In genomic region chr3:62215806-62216205, GRCm38 (mm10) we compare ENCODE assay signal across 8 mouse cellular contexts.
DNase-seq lines count a peak whose midpoint lies in the region; ATAC-seq and TF ChIP-seq lines count a peak whose summit lies in the region.

No protein-coding gene starts in this region.

- H3K36me3 ChIP-seq in liver, adult 2 months (ENCODE audit: control insufficient read depth, insufficient read depth, low read length): no peaks in the 10 kb centered on the region
- no peaks in the 10 kb centered on the region for H3K36me3 ChIP-seq in liver, embryonic 12.5 days

- H3K4me1 ChIP-seq in liver, adult 2 months (ENCODE audit: control insufficient read depth, insufficient read depth, low read length): no peaks in the 10 kb centered on the region
- H3K4me1 ChIP-seq in liver, embryonic 12.5 days: no peaks in the 10 kb centered on the region

- H3K9ac ChIP-seq in liver, adult 2 months (ENCODE audit: low read depth, low read length): no peak overlapping the region
- no peak overlapping the region for H3K9ac ChIP-seq in liver, embryonic 12.5 days

- H3K79me2 ChIP-seq in liver, adult 2 months (ENCODE audit: control insufficient read depth, insufficient read depth, low read length): no peaks in the 10 kb centered on the region

- no peak for TF ChIP-seq POLR2A in liver, adult 2 months (IDR thresholded peaks at IDR 0.05; ENCODE audit: extremely low read depth, insufficient read depth, low read length)

- ATAC-seq in liver, embryonic 12.5 days: no peak

- TF ChIP-seq CTCF in liver, adult 2 months (IDR thresholded peaks at IDR 0.05; ENCODE audit: low read depth, low read length): no peak

- DNase-seq in adrenal gland, adult (ENCODE audit: inconsistent age in 2 of 2, low spot score in 1 of 2): peak; percentile 8 to 71
- DNase-seq in adrenal gland, postnatal 4 days (ENCODE audit: low spot score in 2 of 2): no peak
- DNase-seq in liver, adult 2 months (ENCODE audit: extremely low read depth, low read depth, low spot score): peak; percentile 23
- peak; percentile 57 for DNase-seq in heart, postnatal 4 days
- peak; percentile 31 to 83 for DNase-seq in layer of hippocampus, postnatal 25 days (ENCODE audit: extremely low spot score in 1 of 2, low spot score in 1 of 2)
- DNase-seq in retina, adult 2 months (ENCODE audit: low read depth, low spot score): peak; percentile 11
- no peak for DNase-seq in c-Kit-positive CD71-positive TER-119-positive erythroid progenitor cells, embryonic 14.5 days (ENCODE audit: low spot score)

- H3K27me3 ChIP-seq in liver, adult 2 months (ENCODE audit: control insufficient read depth, insufficient read depth, low read length): no peaks in the 10 kb centered on the region
- no peaks in the 10 kb centered on the region for H3K27me3 ChIP-seq in liver, embryonic 12.5 days (replicated peaks)

- H3K9me3 ChIP-seq in liver, embryonic 12.5 days (replicated peaks): 0 out of 2 replicates have a peak, but pooled peaks cover 5% of the 10 kb centered on the region

- H3K4me2 ChIP-seq in liver, embryonic 12.5 days: no peak overlapping the region

- H3K27ac ChIP-seq in liver, adult 2 months (replicated peaks; ENCODE audit: insufficient read depth, low read depth, low read length): no peak overlapping the region
- H3K27ac ChIP-seq in liver, embryonic 12.5 days: no peak overlapping the region

- H3K4me3 ChIP-seq in liver, adult 2 months (ENCODE audit: insufficient read depth, low read depth, low read length): no peak overlapping the region
- H3K4me3 ChIP-seq in liver, embryonic 12.5 days: no peak overlapping the region

Comparison
In these comparisons a context has a peak if more than half of its experiments do, and no peak if none do; other contexts are left out.
1. DNase-seq: peak in adrenal gland, adult (2 of 2), liver, adult 2 months (single experiment), heart, postnatal 4 days (single experiment), layer of hippocampus, postnatal 25 days (2 of 2) and retina, adult 2 months (single experiment); none in adrenal gland, postnatal 4 days (0 of 2) and c-Kit-positive CD71-positive TER-119-positive erythroid progenitor cells, embryonic 14.5 days (single experiment).